Mouse (Mus musculus) small intestine, adult 2 months (tissue): ENCODE measurements around the gene Zc3h12c. TPM values are rescaled to one million over a fixed set of nuclear protein-coding genes. Genes with fewer than 3 reads are reported as not detected.

ENCODE experiments used
- H3K27ac ChIP-seq: fragments of 200-500 bp; 2 replicates; pipeline ENCODE4 v1.5.1; 2012; ENCODE audit warnings: low read depth, low read length, control low read depth, inconsistent platforms; ENCODE audit not compliant: insufficient read depth
- H3K27me3 ChIP-seq: fragments of 200-500 bp; 2 replicates; pipeline ENCODE4 v1.6.1; 2012; ENCODE audit warnings: mild to moderate bottlenecking, moderate library complexity, low read length, inconsistent platforms; ENCODE audit not compliant: control insufficient read depth, insufficient read depth
- H3K36me3 ChIP-seq: fragments of 200-500 bp; 2 replicates; pipeline ENCODE4 v1.6.1; 2012; ENCODE audit warnings: mild to moderate bottlenecking, low read length, control low read depth, inconsistent platforms; ENCODE audit not compliant: control insufficient read depth, insufficient read depth
- H3K4me1 ChIP-seq: fragments of 200-500 bp; 2 replicates; pipeline ENCODE4 v1.6.1; 2012; ENCODE audit warnings: low read length, inconsistent platforms, mixed read lengths; ENCODE audit not compliant: control insufficient read depth, insufficient read depth, insufficient read length
- H3K4me3 ChIP-seq: fragments of 200-500 bp; 2 replicates; pipeline ENCODE4 v1.5.1; 2012; ENCODE audit warnings: low read depth, mild to moderate bottlenecking, control low read depth, inconsistent platforms, low read length, moderate library complexity
- CTCF ChIP-seq: fragments of 200-500 bp; IDR thresholded peaks from 2 replicates; pipeline ENCODE4 v1.5.1; 2012; ENCODE audit warnings: low read depth, mild to moderate bottlenecking, control low read depth, inconsistent platforms, low read length, moderate library complexity, mixed read lengths; ENCODE audit not compliant: insufficient replicate concordance, insufficient read length; ENCODE audit errors: extremely low read depth
- POLR2A ChIP-seq: fragments of 200-500 bp; IDR thresholded peaks from 2 replicates; pipeline ENCODE4 v1.6.1; 2012; ENCODE audit warnings: low read depth, mild to moderate bottlenecking, control low read depth, inconsistent platforms, low read length, moderate library complexity
- WGBS: fragments of 180-500 bp; shearing (Covaris S2); methylation state at CpG from one replicate; pipeline ENCODE4 v1.1.7; 2018; 5-methylcytosine and 5-hydroxymethylcytosine counted together
- polyA plus RNA-seq: library from polyadenylated mRNA; depleted of rRNA; stranded (reverse); fragments of >200 nt; gene quantifications from 2 replicates; pipeline ENCODE4 v1.2.3, GENCODE M21; 2012

The Zc3h12c gene
- polyA plus RNA-seq, 1 experiment: 0.24 TPM

- H3K27ac ChIP-seq: no peak overlapping the region
- H3K4me3 ChIP-seq: no peak overlapping the region
- WGBS: 69% methylated on average over 4 of the region's 4 CpGs
- H3K36me3 ChIP-seq: no peaks in the 10 kb centered on the region
- peaks cover 9% of the 10 kb centered on the region for H3K27me3 ChIP-seq
- H3K4me1 ChIP-seq: no peaks in the 10 kb centered on the region
- TF ChIP-seq POLR2A (no peak), CTCF (no peak)
Measured at GRCm38 (mm10) chr9:52174671-52175111, 6.3 kb upstream of the Zc3h12c start.

- TF ChIP-seq POLR2A: no peak
- TF ChIP-seq CTCF: no peak
- Histone ChIP-seq H3K4me3 (no peak overlapping the region), H3K4me1 (no peaks in the 10 kb centered on the region), H3K27me3 (peaks cover 13% of the 10 kb centered on the region), H3K27ac (no peak overlapping the region), H3K36me3 (no peaks in the 10 kb centered on the region)
- 86% methylated on average over 2 of the region's 2 CpGs for WGBS
Measured at GRCm38 (mm10) chr9:52173937-52174336, 5.6 kb upstream of the Zc3h12c start.

GRCm38 (mm10) chr9:52172550-52172949, 4.2 kb upstream of the Zc3h12c start:
- peaks cover 6% of the 10 kb centered on the region; the same call in 1 of the 2 replicates for H3K4me1 ChIP-seq
- 47% methylated on average over 7 of the region's 7 CpGs for WGBS
- no peak overlapping the region for H3K27ac ChIP-seq
- peaks cover 27% of the 10 kb centered on the region for H3K27me3 ChIP-seq
- H3K36me3 ChIP-seq: no peaks in the 10 kb centered on the region
- TF ChIP-seq CTCF: no peak
- TF ChIP-seq POLR2A: no peak
- no peak overlapping the region for H3K4me3 ChIP-seq

- Histone ChIP-seq H3K27ac (no peak overlapping the region), H3K27me3 (peaks cover 32% of the 10 kb centered on the region), H3K4me3 (no peak overlapping the region), H3K4me1 (peaks cover 6% of the 10 kb centered on the region; the same call in 1 of the 2 replicates), H3K36me3 (no peaks in the 10 kb centered on the region)
- no peak for TF ChIP-seq POLR2A
- TF ChIP-seq CTCF: no peak
- 60% methylated on average over 6 of the region's 6 CpGs for WGBS
Measured at GRCm38 (mm10) chr9:52170671-52171070, 2.3 kb upstream of the Zc3h12c start.

GRCm38 (mm10) chr9:52170131-52170530, 1.8 kb upstream of the Zc3h12c start:
- TF ChIP-seq CTCF (no peak), POLR2A (no peak)
- peaks cover 32% of the 10 kb centered on the region for H3K27me3 ChIP-seq
- peaks cover 6% of the 10 kb centered on the region; the same call in 1 of the 2 replicates for H3K4me1 ChIP-seq
- H3K36me3 ChIP-seq: no peaks in the 10 kb centered on the region
- no peak overlapping the region for H3K4me3 ChIP-seq
- no peak overlapping the region for H3K27ac ChIP-seq
- WGBS: 60% methylated on average over 3 of the region's 3 CpGs

GRCm38 (mm10) chr9:52168686-52169270, 406 bp upstream of the Zc3h12c start:
- TF ChIP-seq CTCF (no peak), POLR2A (no peak)
- Histone ChIP-seq H3K4me3 (peak overlapping the region; percentile 79), H3K27me3 (peaks cover 32% of the 10 kb centered on the region), H3K36me3 (no peaks in the 10 kb centered on the region), H3K4me1 (peaks cover 6% of the 10 kb centered on the region; the same call in 1 of the 2 replicates), H3K27ac (no peak overlapping the region)
- 3% methylated on average over 33 of the region's 34 CpGs for WGBS

GRCm38 (mm10) chr9:52167506-52167862, 888 bp downstream of the Zc3h12c start:
- no peaks in the 10 kb centered on the region for H3K36me3 ChIP-seq
- peak overlapping the region; percentile 42 for H3K27ac ChIP-seq
- no peak for TF ChIP-seq CTCF
- no peak for TF ChIP-seq POLR2A
- WGBS: 19% methylated on average over 8 of the region's 8 CpGs
- H3K4me3 ChIP-seq: peak overlapping the region; percentile 79
- H3K4me1 ChIP-seq: peaks cover 6% of the 10 kb centered on the region; the same call in 1 of the 2 replicates
- H3K27me3 ChIP-seq: peaks cover 28% of the 10 kb centered on the region
